Mouse (Mus musculus) gastrocnemius, adult 8-10 months (tissue): Measurements from ENCODE around the gene Rps19. TPM values are rescaled to one million over a fixed set of nuclear protein-coding genes. Genes with fewer than 3 reads are reported as not detected.
"Not testable (repeated sequence)": the region's sequence is repeated elsewhere in the genome, so short reads cannot be mapped to it uniquely, and the experiment has no call there.

ENCODE experiments used
- DNase-seq, 2 experiments: peaks; one replicate each; pipeline ENCODE4 v3.0.0; 2022; ENCODE audit warnings: low spot score in 2 of 2
- total RNA-seq, 4 experiments: library from RNA; stranded (reverse); gene quantifications; 2 replicates each; pipeline ENCODE4 v1.2.4; 2022

Rps19 gene
- 100 to 1,000 TPM; 382 to 444 (median 398) TPM for total RNA-seq

GRCm38 (mm10) chr7:24883896-24884692, at the start of gene Rps19:
Gene Rps19 (plus strand): TSS chr7:24884371.
- peak; percentile 98 to 99 for DNase-seq

- DNase-seq, result not testable (repeated sequence)
Observed at GRCm38 (mm10) chr7:24838732-24839409, 45.3 kb upstream of the Rps19 start.

- DNase-seq, result no peak
Observed at GRCm38 (mm10) chr7:24839410-24839808, 44.8 kb upstream of the Rps19 start.

- DNase-seq, result no peak
Observed at GRCm38 (mm10) chr7:24840331-24840730, 43.8 kb upstream of the Rps19 start.

- DNase-seq, result no peak
Observed at GRCm38 (mm10) chr7:24841009-24841408, 43.2 kb upstream of the Rps19 start.

GRCm38 (mm10) chr7:24844144-24844543, 40.0 kb upstream of the Rps19 start:
- no peak for DNase-seq

GRCm38 (mm10) chr7:24845181-24845580, 39.0 kb upstream of the Rps19 start:
- no peak for DNase-seq

GRCm38 (mm10) chr7:24845713-24846112, 38.5 kb upstream of the Rps19 start:
- no peak for DNase-seq

- not testable (repeated sequence) for DNase-seq
Observed at GRCm38 (mm10) chr7:24846576-24846975, 37.6 kb upstream of the Rps19 start.

- no peak for DNase-seq
Observed at GRCm38 (mm10) chr7:24850162-24850561, 34.0 kb upstream of the Rps19 start.

GRCm38 (mm10) chr7:24850899-24851303, 33.3 kb upstream of the Rps19 start:
- no peak for DNase-seq

- no peak for DNase-seq
Observed at GRCm38 (mm10) chr7:24851596-24852325, 32.4 kb upstream of the Rps19 start.

GRCm38 (mm10) chr7:24852557-24853232, 31.5 kb upstream of the Rps19 start:
- no peak for DNase-seq

- no peak for DNase-seq
Observed at GRCm38 (mm10) chr7:24853233-24853563, 31.0 kb upstream of the Rps19 start.

GRCm38 (mm10) chr7:24853695-24854094, 30.5 kb upstream of the Rps19 start:
- DNase-seq, result no peak

GRCm38 (mm10) chr7:24856460-24857120, 27.6 kb upstream of the Rps19 start:
- DNase-seq, result no peak

- no peak for DNase-seq
Observed at GRCm38 (mm10) chr7:24859234-24859633, 24.9 kb upstream of the Rps19 start.

- no peak for DNase-seq
Observed at GRCm38 (mm10) chr7:24861913-24862312, 22.3 kb upstream of the Rps19 start, which contains the start of gene Gm9844. Gene Gm9844 (plus strand): TSS chr7:24862213.

- no peak for DNase-seq
Observed at GRCm38 (mm10) chr7:24862853-24863252, 21.3 kb upstream of the Rps19 start.

- no peak for DNase-seq
Observed at GRCm38 (mm10) chr7:24864156-24864555, 20.0 kb upstream of the Rps19 start.

GRCm38 (mm10) chr7:24869080-24869479, 15.1 kb upstream of the Rps19 start:
- no peak for DNase-seq
